Mouse (Mus musculus): ENCODE measurements around the gene Cic. TPM values are rescaled to one million over a fixed set of nuclear protein-coding genes. Genes with fewer than 3 reads are reported as not detected.
"Not testable (repeated sequence)": the region's sequence is repeated elsewhere in the genome, so short reads cannot be mapped to it uniquely, and the experiment has no call there.

The Cic gene
- polyA plus RNA-seq, 1 experiment from 2014 or later = 46.3 TPM

DNA sequence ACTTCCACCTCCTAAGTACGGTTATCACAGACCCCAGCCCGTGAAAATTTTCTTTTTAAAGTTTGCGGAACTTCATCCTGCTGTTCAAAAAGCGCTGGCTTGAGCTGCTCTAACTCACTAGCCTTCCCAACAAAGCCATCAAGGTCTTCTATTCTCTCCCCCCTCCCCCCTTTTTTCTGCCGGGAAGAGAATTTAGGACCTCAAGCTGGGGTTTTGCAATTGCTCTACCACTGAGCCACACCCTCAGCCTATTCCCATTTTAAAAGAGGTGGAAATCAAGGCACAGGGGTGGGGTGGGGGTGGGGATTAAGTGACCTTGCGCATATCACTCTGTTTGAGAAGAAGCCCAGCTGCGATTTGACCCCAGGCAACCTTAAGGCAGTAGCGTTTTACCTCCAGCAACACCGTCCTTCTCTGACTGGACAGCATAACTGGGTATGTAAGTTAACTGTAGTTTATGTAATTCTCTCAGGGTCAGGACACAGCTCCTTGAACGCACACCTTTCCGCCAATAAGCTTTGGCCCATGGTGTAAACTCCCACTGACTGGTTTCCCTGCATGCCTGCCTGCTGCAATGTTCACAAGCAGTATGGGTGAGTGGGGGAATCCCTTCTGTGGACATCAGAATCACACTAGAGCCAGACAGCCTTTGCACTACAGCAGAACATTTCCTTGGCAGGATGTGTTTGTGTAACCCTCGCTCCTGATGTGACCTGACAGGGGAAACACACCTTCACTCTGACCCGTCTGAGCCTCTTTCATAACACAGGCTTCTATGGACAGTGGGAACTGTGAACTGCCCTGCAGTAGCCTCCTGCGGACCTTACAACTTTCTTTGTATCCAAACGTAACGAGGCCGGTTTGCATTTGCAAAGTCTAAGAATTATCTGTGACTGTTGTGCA is 3.3 kb upstream of the Cic start:
- Histone ChIP-seq H3K36me3 (no peaks in the 10 kb centered on the region), H3K27ac (replicated peaks) (no peak overlapping the region), H3K27me3 (no peaks in the 10 kb centered on the region), H3K4me3 (replicated peaks) (no peak overlapping the region), H3K4me2 (replicated peaks) (no peak overlapping the region), H3K9ac (no peak overlapping the region), H3K9me3 (replicated peaks) (no peaks in the 10 kb centered on the region), H3K4me1 (peaks cover 8% of the 10 kb centered on the region)
- no peak for ATAC-seq (ENCODE audit: insufficient number of reproducible peaks, low FRiP score, low TSS enrichment, low read depth)
- 31% methylated on average over 17 of the region's 17 CpGs for WGBS

GRCm38 (mm10) chr7:25265743-25266142 is 1.8 kb upstream of the Cic start:
- H3K36me3 ChIP-seq; H3K27ac ChIP-seq (replicated peaks); H3K27me3 ChIP-seq; H3K9ac ChIP-seq; H3K4me2 ChIP-seq (replicated peaks); H3K9me3 ChIP-seq (replicated peaks); H3K4me3 ChIP-seq (replicated peaks); ATAC-seq (ENCODE audit: insufficient number of reproducible peaks, low FRiP score, low TSS enrichment, low read depth): not testable (repeated sequence)
- H3K4me1 ChIP-seq = peaks cover 22% of the 10 kb centered on the region
- WGBS = 85% methylated on average over 5 of the region's 5 CpGs

- Histone ChIP-seq H3K9me3 (replicated peaks) (no peaks in the 10 kb centered on the region), H3K4me3 (replicated peaks) (peak overlapping the region; percentile 74; the same call in 1 of the 2 replicates), H3K9ac (no peak overlapping the region), H3K27ac (replicated peaks) (peak overlapping the region; percentile 96; the same call in 1 of the 2 replicates), H3K4me1 (peaks cover 22% of the 10 kb centered on the region), H3K4me2 (replicated peaks) (peak overlapping the region; percentile 60), H3K27me3 (no peaks in the 10 kb centered on the region), H3K36me3 (peaks cover 3% of the 10 kb centered on the region)
- no peak for ATAC-seq (ENCODE audit: insufficient number of reproducible peaks, low FRiP score, low TSS enrichment, low read depth)
- WGBS = 87% methylated on average over 8 of the region's 8 CpGs
These were observed 1.1 kb upstream of the Cic start for GRCm38 (mm10) chr7:25266180-25266962.

- ATAC-seq (ENCODE audit: insufficient number of reproducible peaks, low FRiP score, low TSS enrichment, low read depth) = peak; percentile 94
- Histone ChIP-seq H3K9ac (peak overlapping the region; percentile 82), H3K27ac (replicated peaks) (peak overlapping the region; percentile 96), H3K9me3 (replicated peaks) (no peaks in the 10 kb centered on the region), H3K4me3 (replicated peaks) (peak overlapping the region; percentile 74), H3K4me1 (peaks cover 22% of the 10 kb centered on the region), H3K36me3 (peaks cover 18% of the 10 kb centered on the region), H3K4me2 (replicated peaks) (peak overlapping the region; percentile 61), H3K27me3 (no peaks in the 10 kb centered on the region)
- under 1% methylated on average over 33 of the region's 33 CpGs for WGBS
These were observed 403 bp downstream of the Cic start for GRCm38 (mm10) chr7:25267751-25268463.

DNA sequence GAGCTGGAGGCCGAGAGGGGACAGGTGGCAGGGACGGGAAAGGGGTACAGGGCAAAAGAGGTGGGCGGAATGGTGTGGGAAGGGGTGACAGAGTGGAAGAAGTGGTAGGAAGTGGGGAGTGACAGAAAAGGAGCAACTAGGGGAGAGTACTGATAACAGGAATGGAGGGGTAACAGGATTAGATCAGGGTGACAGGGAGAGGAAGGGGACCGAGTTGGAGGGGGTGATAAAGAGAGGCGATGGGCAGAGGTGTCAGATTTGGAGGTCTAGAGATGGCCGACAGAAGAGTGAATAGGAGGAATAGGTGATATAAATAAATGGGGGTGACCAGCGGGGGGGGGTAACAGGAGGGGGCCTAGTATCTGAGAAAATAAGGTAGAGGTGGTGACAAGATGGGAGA is 1.1 kb downstream of the Cic start:
- H3K4me3 ChIP-seq (replicated peaks) = peak overlapping the region; percentile 74
- peak overlapping the region; percentile 82 for H3K9ac ChIP-seq
- H3K27me3 ChIP-seq = no peaks in the 10 kb centered on the region
- H3K27ac ChIP-seq (replicated peaks) = peak overlapping the region; percentile 87
- H3K4me1 ChIP-seq = peaks cover 29% of the 10 kb centered on the region
- peak overlapping the region; percentile 61 for H3K4me2 ChIP-seq (replicated peaks)
- ATAC-seq (ENCODE audit: insufficient number of reproducible peaks, low FRiP score, low TSS enrichment, low read depth) = no peak
- H3K9me3 ChIP-seq (replicated peaks) = no peaks in the 10 kb centered on the region
- WGBS = 3% methylated on average over 7 of the region's 7 CpGs
- H3K36me3 ChIP-seq = peaks cover 25% of the 10 kb centered on the region

DNA sequence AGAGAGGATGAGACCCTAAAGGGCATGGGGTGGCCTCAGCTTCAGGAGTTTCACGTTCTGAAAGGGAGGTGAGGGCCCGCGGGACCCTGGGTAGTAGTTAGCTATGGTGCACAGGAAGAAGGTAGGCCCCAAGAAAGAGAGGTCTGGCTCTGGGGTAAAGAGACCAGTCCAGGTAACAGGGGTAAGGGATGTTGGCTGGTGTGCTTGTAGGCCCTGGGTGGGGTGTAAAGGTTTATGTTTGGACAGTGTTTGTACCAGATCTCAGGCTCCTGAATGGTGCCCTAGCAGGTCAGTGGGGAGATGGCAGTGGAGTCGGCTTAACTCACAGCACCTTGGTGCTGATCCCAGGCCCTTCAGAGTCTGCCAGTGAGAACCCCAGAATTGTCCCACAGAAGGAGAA is 1.5 kb downstream of the Cic start:
- Histone ChIP-seq H3K4me1 (peaks cover 34% of the 10 kb centered on the region), H3K4me3 (replicated peaks) (peak overlapping the region; percentile 74), H3K27me3 (no peaks in the 10 kb centered on the region), H3K36me3 (peaks cover 29% of the 10 kb centered on the region), H3K27ac (replicated peaks) (peak overlapping the region; percentile 87), H3K4me2 (replicated peaks) (peak overlapping the region; percentile 61), H3K9ac (peak overlapping the region; percentile 82), H3K9me3 (replicated peaks) (no peaks in the 10 kb centered on the region)
- ATAC-seq (ENCODE audit: insufficient number of reproducible peaks, low FRiP score, low TSS enrichment, low read depth) = no peak
- 35% methylated on average over 4 of the region's 4 CpGs for WGBS

- Histone ChIP-seq H3K9me3 (replicated peaks) (no peaks in the 10 kb centered on the region), H3K4me2 (replicated peaks) (peak overlapping the region; percentile 61), H3K4me3 (replicated peaks) (peak overlapping the region; percentile 74), H3K9ac (peak overlapping the region; percentile 82), H3K4me1 (peaks cover 40% of the 10 kb centered on the region), H3K27ac (replicated peaks) (peak overlapping the region; percentile 87; the same call in 1 of the 2 replicates), H3K36me3 (peaks cover 29% of the 10 kb centered on the region), H3K27me3 (no peaks in the 10 kb centered on the region)
- no peak for ATAC-seq (ENCODE audit: insufficient number of reproducible peaks, low FRiP score, low TSS enrichment, low read depth)
- WGBS = 74% methylated on average over 8 of the region's 8 CpGs
These were observed 2.2 kb downstream of the Cic start for GRCm38 (mm10) chr7:25269545-25270271.

GRCm38 (mm10) chr7:25270652-25271633 is 3.4 kb downstream of the Cic start:
- no peaks in the 10 kb centered on the region for H3K27me3 ChIP-seq
- no peak overlapping the region for H3K9ac ChIP-seq
- WGBS = 88% methylated on average over 35 of the region's 35 CpGs
- peaks cover 53% of the 10 kb centered on the region for H3K4me1 ChIP-seq
- H3K9me3 ChIP-seq (replicated peaks) = no peaks in the 10 kb centered on the region
- no peak for ATAC-seq (ENCODE audit: insufficient number of reproducible peaks, low FRiP score, low TSS enrichment, low read depth)
- H3K4me3 ChIP-seq (replicated peaks) = no peak overlapping the region
- H3K36me3 ChIP-seq = peaks cover 29% of the 10 kb centered on the region
- H3K4me2 ChIP-seq (replicated peaks) = no peak overlapping the region
- no peak overlapping the region for H3K27ac ChIP-seq (replicated peaks)

- H3K4me2 ChIP-seq (replicated peaks) = no peak overlapping the region
- H3K4me1 ChIP-seq = peaks cover 61% of the 10 kb centered on the region
- H3K4me3 ChIP-seq (replicated peaks) = no peak overlapping the region
- no peaks in the 10 kb centered on the region for H3K27me3 ChIP-seq
- H3K9ac ChIP-seq = no peak overlapping the region
- 89% methylated on average over 30 of the region's 30 CpGs for WGBS
- no peak overlapping the region for H3K27ac ChIP-seq (replicated peaks)
- peaks cover 29% of the 10 kb centered on the region for H3K36me3 ChIP-seq
- H3K9me3 ChIP-seq (replicated peaks) = no peaks in the 10 kb centered on the region
- ATAC-seq (ENCODE audit: insufficient number of reproducible peaks, low FRiP score, low TSS enrichment, low read depth) = no peak
These were observed 4.3 kb downstream of the Cic start for GRCm38 (mm10) chr7:25271651-25272444.

Measured in embryonic facial prominence, embryonic 15.5 days (tissue).